29 mouse cellular contexts compared by ENCODE assay signal in the genomic region with DNA sequence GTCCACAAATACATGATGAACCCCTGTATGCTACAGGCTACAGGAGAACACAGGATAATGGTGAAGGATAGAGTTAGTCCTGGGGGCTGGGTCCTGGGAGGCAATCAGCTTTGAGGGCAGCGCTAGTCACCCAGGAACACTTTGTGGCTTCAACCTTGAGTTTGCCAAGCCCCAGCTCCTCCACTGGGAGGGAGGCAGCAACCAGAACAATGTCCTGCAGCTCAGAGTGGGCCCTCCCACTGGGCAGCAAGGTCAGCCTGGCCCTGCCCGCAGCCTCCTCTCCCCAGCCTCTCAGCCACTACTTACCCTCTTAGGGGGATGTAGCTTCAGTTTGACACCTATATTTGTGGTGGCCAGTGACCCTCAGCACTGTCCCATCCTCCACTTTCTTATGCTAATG. TPM values are rescaled to one million over a fixed set of nuclear protein-coding genes. Genes with fewer than 3 reads are reported as not detected.
DNase-seq lines count a peak whose midpoint lies in the region; ATAC-seq lines count a peak whose summit lies in the region.
"Had no signal": no experiment of that assay in that cellular context is flagged by ENCODE, and none has a peak within 500 bp of the region (broad histone marks: within the 10 kb centered on the region; RNA-seq: fewer than 3 reads in every experiment).

No protein-coding gene starts in this region.

- H3K4me1 ChIP-seq in hindbrain, embryonic 10.5 days (replicated peaks): peaks cover 83% of the 10 kb centered on the region
- peaks cover 18% of the 10 kb centered on the region for H3K4me1 ChIP-seq in hindbrain, embryonic 11.5 days (replicated peaks; ENCODE audit: control insufficient read depth, insufficient read depth, low read length)

- no peaks in the 10 kb centered on the region for H3K9me3 ChIP-seq in hindbrain, embryonic 10.5 days
- H3K9me3 ChIP-seq in hindbrain, embryonic 11.5 days (ENCODE audit: control insufficient read depth, low read length): no peaks in the 10 kb centered on the region
- H3K9me3 ChIP-seq: embryonic facial prominence, embryonic 10.5 days; embryonic facial prominence, embryonic 13.5 days; forebrain, embryonic 12.5 days; forebrain, embryonic 15.5 days; G1E; heart, embryonic 10.5 days; heart, embryonic 13.5 days; hindbrain, embryonic 13.5 days; intestine, embryonic 15.5 days had no signal

- no peaks in the 10 kb centered on the region for H3K36me3 ChIP-seq in hindbrain, embryonic 10.5 days
- no peaks in the 10 kb centered on the region for H3K36me3 ChIP-seq in hindbrain, embryonic 11.5 days (ENCODE audit: control insufficient read depth, insufficient read depth, low read length)
- H3K36me3 ChIP-seq: embryonic facial prominence, embryonic 10.5 days; embryonic facial prominence, embryonic 13.5 days; forebrain, embryonic 12.5 days; forebrain, embryonic 15.5 days; G1E; heart, embryonic 10.5 days; heart, embryonic 13.5 days; hindbrain, embryonic 13.5 days; intestine, embryonic 15.5 days had no signal

- WGBS in hindbrain, embryonic 10.5 days: 26% methylated on average over 2 of the region's 2 CpGs
- WGBS in hindbrain, embryonic 11.5 days: 22% methylated on average over 2 of the region's 2 CpGs

- no peak for ATAC-seq in hindbrain, embryonic 11.5 days (ENCODE audit: low FRiP score)
- ATAC-seq: forebrain, embryonic 15.5 days; hindbrain, embryonic 16.5 days; intestine, embryonic 15.5 days had no signal

- H3K9ac ChIP-seq in hindbrain, embryonic 11.5 days (ENCODE audit: low read depth, low read length): no peak overlapping the region
- H3K9ac ChIP-seq: embryonic facial prominence, embryonic 13.5 days; forebrain, embryonic 12.5 days; forebrain, embryonic 15.5 days; heart, embryonic 13.5 days; hindbrain, embryonic 13.5 days; intestine, embryonic 15.5 days had no signal

- peak; percentile 60 to 69 for DNase-seq in adrenal gland, adult (ENCODE audit: inconsistent age in 2 of 2, low spot score in 1 of 2)
- no peak for DNase-seq in adrenal gland, adult 18-20 months (ENCODE audit: low spot score in 2 of 2)
- DNase-seq in hindbrain, embryonic 10.5 days (ENCODE audit: low spot score): no peak
- DNase-seq in hindbrain, embryonic 11.5 days (ENCODE audit: low spot score): no peak
- DNase-seq in ovary, adult 18-20 months (ENCODE audit: low spot score): peak; percentile 76
- no peak for DNase-seq in ovary, postnatal 10 days (ENCODE audit: low spot score)
- DNase-seq in testis, postnatal 10 days (ENCODE audit: low spot score): peak; percentile 65
- no peak for DNase-seq in heart, adult 11 months
- DNase-seq: adrenal gland, postnatal 10 days; cerebellum, adult 11-12 months; cerebellum, adult 8-10 months; cerebellum, postnatal 10 days; cerebellum, postnatal 36 days; embryo, embryonic 11 days; gastrocnemius, postnatal 25 days; heart, adult 2 months; heart, postnatal 14 days; heart, postnatal 4 days had no signal

- H3K4me3 ChIP-seq in hindbrain, embryonic 10.5 days: no peak overlapping the region
- no peak overlapping the region for H3K4me3 ChIP-seq in hindbrain, embryonic 11.5 days (ENCODE audit: low read depth, low read length)
- H3K4me3 ChIP-seq: embryonic facial prominence, embryonic 10.5 days; embryonic facial prominence, embryonic 13.5 days; erythroblast, embryonic 14.5 days; forebrain, embryonic 12.5 days; forebrain, embryonic 15.5 days; heart, adult 2 months; heart, embryonic 10.5 days; heart, embryonic 13.5 days; hindbrain, embryonic 13.5 days; intestine, embryonic 15.5 days had no signal

- no peak overlapping the region for H3K4me2 ChIP-seq in hindbrain, embryonic 11.5 days (replicated peaks; ENCODE audit: low read depth, low read length)
- H3K4me2 ChIP-seq: embryonic facial prominence, embryonic 13.5 days; forebrain, embryonic 12.5 days; forebrain, embryonic 15.5 days; heart, embryonic 13.5 days; hindbrain, embryonic 13.5 days; intestine, embryonic 15.5 days had no signal

- 0 out of 2 replicates have a peak overlapping the region, but pooled peaks have one; percentile 3 for H3K27ac ChIP-seq in hindbrain, embryonic 10.5 days
- H3K27ac ChIP-seq in hindbrain, embryonic 11.5 days (ENCODE audit: low read depth, low read length): no peak overlapping the region
- H3K27ac ChIP-seq: embryonic facial prominence, embryonic 10.5 days; embryonic facial prominence, embryonic 13.5 days; forebrain, embryonic 12.5 days; forebrain, embryonic 15.5 days; heart, adult 2 months; heart, embryonic 10.5 days; heart, embryonic 13.5 days; hindbrain, embryonic 13.5 days; intestine, embryonic 15.5 days had no signal

- H3K27me3 ChIP-seq in hindbrain, embryonic 10.5 days (ENCODE audit: insufficient read depth, poor library complexity, severe bottlenecking): peaks cover 85% of the 10 kb centered on the region
- H3K27me3 ChIP-seq in hindbrain, embryonic 11.5 days (ENCODE audit: control insufficient read depth, insufficient read depth, low read length): peaks cover 42% of the 10 kb centered on the region
- H3K27me3 ChIP-seq: forebrain, embryonic 15.5 days had no signal

RNA-seq across cellular contexts. Expression of a gene that starts 37.7 kb away (rescaled TPM):
- total RNA-seq in adrenal gland, adult 18-20 months (2021): 100 to 1,000 TPM in 1 of 2 experiments, 10 to 100 TPM in 1; 96.7 to 125 TPM
- polyA plus RNA-seq in hindbrain, embryonic 10.5 days (2016; fragmentation: Nextera tagmentation; extraction: Ambion mirVana): 273 and 309 TPM in 2 replicates
- 246 and 250 TPM in 2 replicates for polyA plus RNA-seq in hindbrain, embryonic 11.5 days (2014; fragmentation: Nextera tagmentation; extraction: Ambion mirVana)

RNA-seq across cellular contexts. Expression of a gene that starts 49.0 kb away (rescaled TPM):
- 1,000 to 10,000 TPM; 1,005 to 1,597 TPM for total RNA-seq in adrenal gland, adult 18-20 months (2021)
- polyA plus RNA-seq in hindbrain, embryonic 10.5 days (2016; fragmentation: Nextera tagmentation; extraction: Ambion mirVana): 914 and 944 TPM in 2 replicates
- 762 and 780 TPM in 2 replicates for polyA plus RNA-seq in hindbrain, embryonic 11.5 days (2014; fragmentation: Nextera tagmentation; extraction: Ambion mirVana)

Comparison
In these comparisons a context has a peak if more than half of its experiments do, and no peak if none do; other contexts are left out.
1. DNase-seq: peak in adrenal gland, adult (2 of 2), ovary, adult 18-20 months (single experiment) and testis, postnatal 10 days (single experiment); none in adrenal gland, adult 18-20 months (0 of 2), hindbrain, embryonic 10.5 days (single experiment), hindbrain, embryonic 11.5 days (single experiment), ovary, postnatal 10 days (single experiment) and heart, adult 11 months (single experiment).